Mouse (Mus musculus): ENCODE measurements around the gene Ush2a. TPM values are rescaled to one million over a fixed set of nuclear protein-coding genes. Genes with fewer than 3 reads are reported as not detected.

The Ush2a gene
- total RNA-seq, 2 experiments from 2014 or later: 0.10 to 0.15 TPM

DNA sequence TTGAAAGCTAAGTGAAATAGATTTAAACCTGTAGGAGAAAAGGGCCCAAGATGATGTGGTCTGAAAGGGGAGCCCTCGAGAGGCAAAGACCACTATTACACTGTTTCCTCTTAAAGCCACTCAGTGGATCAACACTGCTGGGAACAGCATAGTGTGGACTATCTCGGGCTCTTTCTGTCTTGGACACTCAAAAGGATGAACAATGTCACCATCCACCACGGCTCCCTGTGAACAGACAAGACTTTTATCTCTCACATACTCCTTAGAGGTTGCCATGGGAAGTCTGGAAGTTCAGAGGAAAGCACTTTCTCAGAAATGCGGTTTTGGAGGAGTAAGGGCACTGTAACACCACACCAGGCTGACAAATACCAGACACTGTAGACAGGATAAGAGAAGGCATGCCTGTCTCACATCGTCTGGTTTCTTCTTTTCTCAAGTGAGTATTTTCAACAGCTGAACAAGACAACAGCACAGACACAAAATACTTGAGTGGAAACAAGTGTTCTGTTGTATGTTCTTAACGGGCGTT is 124.0 kb downstream of the Ush2a start:
- DNase-seq: no peak
- intact Hi-C loops (cut with DNase I): no loop called here

DNA sequence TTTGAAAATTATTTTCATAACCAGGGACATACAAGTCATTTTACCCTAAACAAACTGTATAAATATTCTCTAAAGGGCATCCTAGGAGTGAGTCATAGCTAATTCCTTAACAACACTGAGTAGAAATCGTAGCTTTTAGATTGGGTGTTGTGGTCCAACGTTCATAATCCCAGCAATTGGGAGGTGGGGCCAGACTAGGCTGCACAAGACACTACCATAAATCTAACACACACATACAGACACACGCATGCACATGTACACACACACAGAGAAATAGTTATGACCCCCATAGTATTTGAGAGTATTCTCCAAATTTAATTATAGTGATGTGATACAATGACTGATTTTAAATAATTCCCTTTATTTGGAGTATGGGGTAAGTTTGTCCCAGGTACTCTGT is 125.5 kb downstream of the Ush2a start:
- intact Hi-C loops (cut with DNase I): no loop called here
- DNase-seq: no peak

DNA sequence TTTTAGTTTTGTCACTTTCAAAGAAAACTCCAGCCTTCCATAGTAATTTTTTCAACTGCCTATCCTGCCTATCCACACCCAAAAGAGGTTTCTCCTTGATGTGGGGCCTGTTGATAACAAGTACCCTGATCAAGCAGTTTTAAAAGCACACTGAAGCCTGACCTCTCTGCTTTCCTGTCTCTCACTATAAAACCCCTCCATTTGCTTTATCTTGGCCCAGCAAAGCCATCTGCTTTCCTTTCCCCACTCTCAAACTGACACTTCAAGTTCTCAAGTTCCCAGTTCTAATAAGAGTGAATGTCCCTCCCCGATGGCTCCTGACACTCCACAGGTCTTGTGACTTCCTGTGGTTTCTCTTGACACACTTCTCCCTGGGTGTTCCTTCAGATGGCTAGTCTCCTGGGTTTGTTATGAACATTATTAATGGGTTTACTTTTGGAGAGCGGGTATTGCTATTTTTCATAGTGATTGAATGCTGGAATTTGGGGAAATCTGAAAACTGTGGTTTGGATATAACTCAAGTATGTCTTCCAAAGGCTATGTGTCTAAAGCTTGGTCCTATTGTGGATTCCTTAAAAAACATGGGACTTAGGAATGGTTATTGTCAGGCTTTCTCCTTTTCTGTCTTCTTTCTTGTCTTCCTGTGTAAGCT is 126.1 kb downstream of the Ush2a start:
- no peak for DNase-seq
- intact Hi-C loops (cut with DNase I): no loop called here

DNA sequence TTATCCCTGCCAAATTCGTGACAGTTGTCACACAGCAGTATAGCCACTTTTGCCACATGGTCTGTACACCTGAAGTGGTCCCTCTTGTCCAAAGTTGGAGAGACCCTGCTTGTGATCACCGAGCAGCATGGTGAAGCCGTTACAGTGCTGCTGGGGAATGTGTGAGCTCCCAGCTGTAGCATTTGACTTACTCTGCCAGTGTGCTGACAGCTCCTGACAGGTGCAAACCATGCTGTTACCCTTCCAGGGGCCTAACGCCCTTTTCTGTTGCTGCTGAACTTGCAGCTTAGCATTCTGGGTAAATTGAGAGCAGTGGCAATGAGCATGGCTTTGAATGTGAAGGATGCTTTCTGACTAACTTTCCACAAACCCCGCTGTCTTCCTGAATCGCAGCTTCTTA is 128.3 kb downstream of the Ush2a start:
- intact Hi-C loops (cut with DNase I): no loop called here
- DNase-seq: peak in 1 of 2 experiments; percentile 5

DNA sequence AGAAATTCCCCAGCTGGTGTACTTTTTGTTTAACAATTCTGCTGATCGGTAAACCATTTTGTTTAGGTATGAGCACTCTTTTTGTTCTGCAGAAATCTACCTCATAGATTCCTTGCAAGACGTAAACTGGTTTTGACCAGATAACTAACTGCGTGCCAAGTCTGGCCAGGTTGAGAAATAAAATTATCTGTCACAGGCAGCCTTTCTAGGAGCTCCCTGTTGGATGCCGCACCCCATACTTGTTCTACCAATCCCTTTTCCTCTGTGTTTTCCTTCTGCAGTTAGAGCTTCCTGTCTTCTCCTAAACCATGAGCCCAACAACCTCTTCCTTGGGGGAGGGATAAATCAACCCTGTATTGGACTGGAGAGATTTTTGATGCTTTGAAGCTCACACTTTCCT is 145.4 kb downstream of the Ush2a start:
- intact Hi-C loops (cut with DNase I): no loop called here
- DNase-seq: no peak

DNA sequence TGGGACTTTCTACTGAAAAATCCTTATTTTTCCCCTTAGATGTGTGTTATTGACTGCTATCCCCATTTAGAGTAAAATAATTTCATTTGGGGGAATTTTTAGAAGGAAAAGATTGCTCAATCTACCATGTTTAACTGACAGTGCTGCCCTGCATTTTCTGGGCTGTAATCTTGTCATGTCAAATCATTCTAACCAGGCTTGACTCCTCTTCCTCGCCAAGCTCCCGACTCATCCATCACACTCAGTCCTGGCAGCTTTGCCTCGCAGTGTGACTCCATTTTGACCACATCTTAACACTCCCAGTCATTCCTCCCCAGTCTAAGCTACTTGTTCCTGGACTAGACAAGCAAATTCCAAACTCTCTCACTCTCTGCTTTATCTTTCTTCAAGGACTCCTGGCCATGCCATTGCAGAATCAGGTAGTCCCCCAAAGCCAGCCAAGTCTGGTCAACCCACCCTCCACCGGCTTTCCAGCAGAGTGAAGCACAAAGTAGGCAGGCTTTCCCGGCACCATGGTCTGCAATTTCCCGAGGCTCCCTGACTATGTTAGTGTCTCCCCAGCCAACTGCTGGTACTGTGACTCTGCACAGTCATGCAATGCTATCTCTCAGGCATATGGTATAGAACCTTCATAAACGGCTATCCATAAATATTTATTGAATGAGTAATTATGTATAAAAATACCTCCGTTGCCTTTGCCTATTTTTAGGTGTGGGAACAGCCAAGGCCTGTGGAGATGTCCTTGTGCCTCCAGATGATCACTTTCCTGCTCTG is 146.0 kb downstream of the Ush2a start:
- intact Hi-C loops (cut with DNase I): no loop called here
- DNase-seq: no peak

DNA sequence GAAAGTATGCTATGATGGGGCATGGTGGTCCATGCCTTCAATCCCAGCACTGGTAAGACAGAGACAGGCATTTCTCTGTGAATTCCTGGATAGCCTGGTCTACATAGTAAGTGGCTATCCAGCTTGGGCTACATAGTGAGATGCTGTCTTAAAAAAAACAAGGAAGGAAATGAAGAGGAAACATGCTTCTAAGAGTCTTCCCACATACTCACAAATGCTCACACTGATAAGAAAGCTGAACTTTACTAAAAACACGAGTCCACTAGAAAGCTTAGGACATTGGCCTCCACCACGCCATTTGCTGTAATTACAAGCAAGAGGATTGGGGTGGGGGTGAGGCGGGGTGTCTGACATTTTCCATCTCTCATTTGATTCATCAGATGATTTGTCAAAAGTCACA is 148.7 kb downstream of the Ush2a start:
- intact Hi-C loops (cut with DNase I): no loop called here
- DNase-seq: no peak

DNA sequence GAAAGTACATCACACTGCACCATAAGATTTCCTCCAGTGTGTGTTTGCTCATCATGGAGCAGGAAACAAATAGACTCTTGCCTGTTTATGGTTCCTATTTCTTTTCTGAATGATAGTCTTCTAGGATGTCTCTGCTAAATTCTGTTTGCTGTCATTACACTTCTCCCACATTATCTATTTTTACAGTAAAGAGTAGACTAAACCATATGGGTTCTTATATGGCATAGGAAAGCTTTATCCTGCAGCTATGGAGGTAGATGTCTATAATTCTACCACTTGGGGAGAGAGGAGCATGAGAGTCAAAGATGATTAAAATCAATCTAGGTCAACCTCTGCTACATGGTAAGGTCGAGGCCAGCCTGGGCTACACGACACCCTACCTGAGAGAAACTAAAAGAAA is 158.7 kb downstream of the Ush2a start:
- intact Hi-C loops (cut with DNase I): no loop called here
- DNase-seq: no peak

DNA sequence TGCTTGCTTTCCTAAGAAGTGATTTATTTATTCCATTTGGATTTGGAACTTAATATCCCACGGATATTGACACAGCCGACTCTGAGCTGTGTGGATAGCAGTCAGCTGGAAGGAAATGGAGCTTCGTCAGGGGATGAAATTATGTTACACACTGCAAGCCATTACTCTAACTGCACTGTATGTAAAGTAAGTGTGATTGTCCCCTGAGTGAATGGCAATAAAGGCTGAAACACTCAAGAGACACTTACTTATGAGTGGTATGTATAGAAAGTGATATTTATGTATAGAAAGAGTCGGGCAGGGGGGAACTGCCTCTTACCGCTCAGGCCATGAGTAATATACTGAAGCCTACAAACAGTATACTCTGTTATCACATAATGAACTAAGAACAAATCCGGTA is 166.3 kb downstream of the Ush2a start:
- intact Hi-C loops (cut with DNase I): no loop called here
- no peak for DNase-seq

DNA sequence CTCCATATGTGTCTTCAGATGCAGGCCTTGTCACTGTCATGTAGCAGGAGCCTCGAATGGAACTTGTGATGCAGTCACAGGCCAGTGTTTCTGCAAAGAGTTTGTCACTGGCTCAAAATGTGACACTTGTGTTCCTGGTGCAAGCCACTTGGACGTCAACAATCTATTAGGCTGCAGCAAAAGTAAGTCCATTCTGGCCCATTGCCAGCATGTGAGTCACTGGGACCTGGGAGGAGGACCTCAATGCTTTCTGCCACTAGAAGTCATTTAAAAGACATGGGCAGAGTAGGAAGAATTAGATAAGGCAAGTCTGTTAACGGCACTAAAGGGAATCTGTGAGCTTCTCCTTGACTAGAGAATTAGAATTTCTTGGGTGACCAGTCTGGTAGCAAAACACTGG is 168.9 kb downstream of the Ush2a start:
- intact Hi-C loops (cut with DNase I): no loop called here
- DNase-seq: peak in 1 of 2 experiments; percentile 5

DNA sequence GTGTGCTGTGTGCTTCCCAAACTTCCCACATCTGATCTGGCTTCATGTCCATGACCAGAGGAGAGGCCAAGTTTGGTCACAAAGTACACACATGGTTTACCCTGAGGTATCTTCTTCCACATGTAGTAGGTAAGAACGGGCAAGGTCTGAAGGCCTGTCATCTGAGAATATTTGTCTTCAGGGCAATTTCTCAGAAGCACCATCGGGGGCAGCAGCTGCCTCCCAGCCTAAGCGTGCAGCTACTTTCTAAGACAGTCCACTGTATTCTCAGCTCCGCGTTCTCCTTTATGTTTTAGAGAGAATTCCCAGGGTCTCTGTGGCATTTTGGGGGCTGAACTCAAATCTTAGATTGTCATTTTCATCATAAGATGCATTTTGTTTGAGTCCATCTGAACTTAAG is 186.1 kb downstream of the Ush2a start:
- intact Hi-C loops (cut with DNase I): no loop called here
- DNase-seq: no peak

DNA sequence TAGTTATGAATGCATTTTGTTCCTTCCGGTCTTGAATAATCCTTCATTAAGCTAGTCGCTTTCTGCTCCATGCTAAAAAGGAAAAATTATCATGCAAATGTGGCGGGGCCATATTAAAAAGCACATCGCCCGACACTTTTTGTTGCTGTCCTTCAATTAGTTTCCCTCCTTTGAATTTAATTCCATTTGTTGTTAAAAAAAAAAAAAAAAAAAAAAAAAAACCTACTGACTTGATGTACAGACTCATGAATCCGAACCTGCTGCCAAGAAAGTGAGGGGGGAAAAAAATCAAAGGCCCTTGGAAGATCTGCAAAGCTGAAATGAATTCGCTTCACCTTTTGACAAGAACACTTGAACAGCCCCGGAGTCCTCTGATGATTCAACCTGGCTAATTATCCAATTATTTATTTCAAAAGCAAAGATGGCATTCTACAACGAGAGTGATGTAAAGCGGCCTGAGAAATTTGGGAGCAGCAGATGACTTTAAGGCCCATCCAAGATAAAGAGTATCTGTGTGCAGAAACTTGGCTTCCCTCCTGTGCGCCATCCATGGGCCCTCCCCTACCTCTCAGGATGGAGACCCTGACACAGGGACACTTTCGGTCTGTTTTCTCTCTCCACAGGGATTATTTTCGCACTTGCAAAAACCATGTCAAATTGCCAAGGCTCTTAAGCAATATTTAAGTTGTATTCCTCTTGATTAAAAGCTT is 194.8 kb downstream of the Ush2a start:
- intact Hi-C loops (cut with DNase I): no loop called here

DNA sequence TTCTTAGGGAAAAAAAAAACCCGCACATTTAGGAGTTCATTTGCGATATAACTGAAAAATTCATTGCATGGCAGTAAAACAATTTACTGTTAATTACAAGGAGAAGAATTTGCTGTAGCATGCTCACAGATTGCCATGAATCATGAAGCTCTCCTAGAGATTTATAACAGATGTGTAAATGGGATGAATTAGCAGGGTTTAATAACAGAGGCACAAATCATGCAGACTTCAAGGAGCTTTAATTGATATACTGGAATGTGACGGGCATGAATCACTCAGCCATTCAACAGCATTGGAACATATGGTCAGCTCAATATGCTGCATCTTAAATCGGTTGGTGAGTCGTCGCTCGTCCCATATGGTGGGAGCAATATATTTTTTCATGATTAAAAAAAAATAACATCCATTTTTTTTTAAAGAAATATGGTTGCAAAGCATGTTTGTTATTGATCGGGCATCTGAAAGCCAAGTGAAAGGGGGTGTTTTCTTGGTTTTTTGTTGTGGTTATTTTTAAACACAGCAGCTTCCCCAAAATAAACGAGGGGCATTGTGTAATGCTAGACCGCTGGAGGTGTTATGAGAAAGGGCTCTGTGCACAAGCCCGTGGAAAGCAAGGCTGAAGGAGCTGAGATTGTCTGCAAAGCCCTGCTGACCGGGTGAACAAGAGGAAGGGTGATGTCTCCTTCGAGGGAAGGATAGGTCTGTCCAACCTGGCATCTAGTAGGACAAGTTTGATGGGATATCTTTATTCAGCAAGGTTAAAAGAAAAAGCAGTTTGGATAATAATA is 195.6 kb downstream of the Ush2a start:
- no peak for DNase-seq
- intact Hi-C loops (cut with DNase I): no loop called here

More for the DNA sequence above, 194.8 kb downstream of the Ush2a start:
- no peak for DNase-seq

DNA sequence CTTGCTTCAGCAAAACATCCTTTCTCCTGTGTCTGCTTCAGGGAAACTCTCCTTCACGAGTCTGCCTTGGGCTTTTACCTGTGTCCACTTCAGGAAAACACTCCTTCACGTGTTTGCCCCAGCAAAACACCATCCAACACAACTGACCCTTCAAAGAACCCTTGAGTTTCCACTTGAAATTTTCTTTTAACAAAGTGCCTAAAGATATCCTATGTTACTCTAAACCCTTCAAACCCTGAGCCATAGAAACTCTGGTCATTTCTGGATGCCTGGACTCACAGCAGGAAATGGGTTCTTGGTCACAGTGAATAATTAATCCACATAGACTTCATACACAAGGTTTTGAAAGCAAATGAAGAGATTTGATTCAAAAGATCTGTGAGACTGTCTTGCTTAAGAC is 199.4 kb downstream of the Ush2a start:
- DNase-seq: no peak
- intact Hi-C loops (cut with DNase I): no loop called here

DNA sequence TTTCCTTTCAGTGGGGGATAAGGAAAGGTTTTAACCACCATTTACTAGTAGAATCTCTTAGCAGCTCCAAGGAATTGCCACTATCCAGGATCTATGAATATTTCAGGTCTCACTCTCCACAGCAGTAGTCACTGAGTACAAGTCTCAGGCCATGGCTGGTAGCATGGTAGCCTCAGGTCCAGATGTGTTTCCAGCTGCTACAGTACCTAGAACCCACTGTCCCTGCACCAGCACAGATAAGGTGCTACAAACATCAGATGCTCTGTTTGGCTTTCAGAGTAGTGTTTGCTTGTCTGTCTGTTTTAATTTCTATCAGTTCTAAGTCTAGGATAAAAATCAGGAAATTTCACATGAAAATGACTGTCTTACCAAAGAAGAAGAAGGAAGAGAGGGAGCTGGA is 202.8 kb downstream of the Ush2a start:
- DNase-seq: no peak
- intact Hi-C loops (cut with DNase I): no loop called here

DNA sequence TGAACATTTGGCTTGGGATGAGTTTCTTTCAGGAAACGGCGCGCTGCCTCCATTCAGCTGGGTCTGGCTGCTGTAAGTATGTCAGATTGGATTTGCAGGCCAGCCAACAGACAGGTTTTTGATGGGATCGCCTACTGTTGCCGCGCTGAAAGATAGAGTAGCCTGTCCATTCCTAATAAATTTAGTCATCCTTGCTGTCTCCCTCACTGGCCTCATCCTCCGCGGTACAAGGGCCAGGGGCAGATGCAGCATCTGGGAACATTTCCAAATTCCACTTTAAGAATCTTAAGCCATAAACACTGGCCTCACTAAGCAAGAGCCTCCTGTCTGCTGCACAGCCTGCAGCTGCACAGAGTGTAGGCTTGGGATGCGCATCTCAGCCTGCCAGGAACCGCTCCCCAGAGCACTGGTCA is 206.6 kb downstream of the Ush2a start:
- intact Hi-C loops (cut with DNase I): no loop called here

DNA sequence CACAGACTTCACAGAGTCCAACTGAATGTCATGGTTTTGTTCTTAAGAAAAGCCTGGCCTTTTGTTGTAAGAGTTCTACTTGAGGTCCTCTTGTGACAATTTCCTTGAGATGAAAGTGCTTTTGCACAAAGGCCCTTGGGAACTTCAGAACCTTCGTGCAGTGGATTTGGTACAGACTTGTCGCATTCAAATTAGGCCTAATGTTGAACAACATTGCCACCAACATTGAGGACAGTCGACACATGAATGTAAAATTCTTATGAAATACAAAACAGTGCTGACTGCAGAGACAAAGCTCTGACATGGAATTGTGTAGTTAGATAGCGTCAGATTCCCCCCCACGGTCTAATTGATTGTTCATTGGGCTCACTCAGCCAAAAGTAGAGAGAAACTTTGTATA is 243.1 kb downstream of the Ush2a start:
- intact Hi-C loops (cut with DNase I): no loop called here
- DNase-seq: no peak

More for the DNA sequence above, 206.6 kb downstream of the Ush2a start:
- peak; percentile 5 to 22 for DNase-seq

DNA sequence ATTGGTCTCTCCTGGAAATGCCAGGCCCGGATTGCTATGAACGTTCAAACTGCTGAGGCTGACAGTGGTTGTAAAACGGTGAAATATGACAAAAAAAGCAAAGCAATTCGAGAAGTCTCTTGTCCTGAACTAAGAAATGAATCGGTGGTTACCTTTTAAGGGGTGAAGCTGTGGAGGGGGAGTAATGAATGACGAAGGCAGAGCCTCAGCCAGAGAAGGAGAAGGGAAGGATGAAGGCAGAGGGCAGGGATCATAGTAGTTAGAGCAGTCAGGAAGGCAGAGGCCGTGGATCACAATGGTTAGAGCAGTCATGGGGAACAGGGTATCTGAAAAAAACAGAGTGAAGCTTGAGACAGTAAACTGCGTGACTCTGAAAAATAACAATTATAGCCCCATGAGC is 257.0 kb downstream of the Ush2a start:
- DNase-seq: no peak
- intact Hi-C loops (cut with DNase I): no loop called here

DNA sequence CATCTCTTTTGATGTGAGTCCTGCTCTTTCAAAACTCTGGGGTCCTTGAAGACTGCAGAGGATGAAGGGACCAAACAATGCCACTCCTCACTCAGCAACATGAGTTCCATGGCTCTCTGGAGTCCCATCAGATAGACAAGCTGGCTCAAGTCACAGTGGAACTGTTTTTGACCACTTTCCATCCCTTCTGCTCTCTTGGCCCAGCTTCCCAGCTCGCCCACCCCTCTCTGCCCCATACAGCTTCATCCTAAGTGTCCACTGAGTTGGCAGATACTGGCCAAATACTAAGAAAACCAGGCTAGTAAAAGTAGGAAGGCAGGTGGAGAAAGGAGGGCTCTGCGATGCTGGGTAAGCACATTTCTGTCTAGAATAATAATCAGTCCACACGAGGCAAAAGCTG is 265.6 kb downstream of the Ush2a start:
- DNase-seq: no peak
- intact Hi-C loops (cut with DNase I): no loop called here

DNA sequence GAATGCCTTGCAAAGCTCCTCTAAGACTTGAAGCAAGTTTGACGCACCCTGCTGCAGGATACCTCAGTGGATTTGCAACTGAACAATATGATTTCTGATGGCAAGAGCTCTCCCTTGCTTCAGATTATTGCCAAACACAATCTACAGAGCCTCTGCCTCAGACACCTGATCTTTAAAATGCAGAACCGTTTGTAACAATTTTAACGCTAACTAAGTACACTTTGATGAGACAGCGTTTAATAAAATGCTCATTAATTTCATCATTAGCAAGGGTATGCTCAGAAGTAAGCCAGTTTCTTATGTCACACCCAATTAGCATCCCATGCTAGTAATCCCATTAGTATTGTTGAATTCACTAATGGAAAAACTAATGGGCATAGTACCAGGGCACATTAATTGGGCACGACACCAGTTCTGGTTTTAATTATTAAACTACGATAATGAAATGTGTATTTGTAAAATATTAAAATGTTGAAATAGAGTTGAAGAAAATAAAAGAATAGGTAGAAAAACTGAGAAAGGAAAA is 267.8 kb downstream of the Ush2a start:
- no peak for DNase-seq
- intact Hi-C loops (cut with DNase I): no loop called here
